Mouse (Mus musculus): ENCODE data around the gene 2300002M23Rik. TPM values are rescaled to one million over a fixed set of nuclear protein-coding genes. Genes with fewer than 3 reads are reported as not detected.

2300002M23Rik gene
- polyA plus RNA-seq, 1 experiment from 2014 or later: not detected

DNA sequence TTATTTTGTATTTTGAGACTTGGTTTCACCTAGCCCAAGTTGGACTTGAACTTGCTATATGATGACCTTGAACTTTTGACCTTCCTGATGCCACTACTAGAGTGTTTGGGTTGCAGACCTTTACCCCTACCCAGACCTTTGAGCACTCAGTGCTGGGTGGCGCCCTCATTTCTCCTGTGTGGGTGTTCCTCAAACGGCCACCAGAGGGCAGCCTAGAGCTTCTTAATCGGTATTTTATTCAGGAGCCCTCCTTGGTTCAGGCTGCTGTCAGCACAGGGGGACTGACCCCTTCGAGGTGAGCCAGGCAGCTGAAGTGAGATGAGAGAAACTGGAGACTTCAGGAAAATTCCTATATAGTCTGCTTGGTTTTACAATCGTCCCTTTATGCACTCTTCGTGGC lies 22.6 kb upstream of the 2300002M23Rik start:
- Histone ChIP-seq H3K27me3 (ENCODE audit: low read depth, poor library complexity, severe bottlenecking) (peaks cover 1% of the 10 kb centered on the region; the same call in 1 of the 2 replicates), H3K27ac (replicated peaks) (no peak overlapping the region), H3K4me3 (no peak overlapping the region), H3K36me3 (no peaks in the 10 kb centered on the region), H3K9me3 (replicated peaks) (no peaks in the 10 kb centered on the region), H3K4me1 (peaks cover 28% of the 10 kb centered on the region)
- peak; percentile 61 for DNase-seq (ENCODE audit: low spot score)
- WGBS: 36% methylated on average over 6 of the region's 6 CpGs

DNA sequence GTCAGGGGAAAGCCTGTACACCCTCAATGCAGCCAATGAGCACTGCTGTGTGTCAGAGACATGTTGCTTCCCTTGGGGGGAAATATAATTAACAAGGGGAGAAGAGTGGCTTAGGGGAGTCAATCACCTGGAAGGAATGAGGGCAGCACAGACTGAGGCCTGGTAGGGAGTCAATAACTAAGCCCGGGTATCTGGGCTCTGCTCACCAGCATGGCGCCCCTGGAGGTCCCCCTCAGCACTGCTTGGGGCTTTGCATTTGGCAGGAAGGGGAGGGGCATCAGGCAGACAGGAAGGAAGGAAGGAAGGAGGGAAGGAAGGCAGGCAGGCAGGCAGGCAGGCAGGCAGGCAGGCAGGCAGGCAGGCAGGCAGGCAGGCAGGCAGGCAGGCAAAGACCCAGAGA lies 19.8 kb upstream of the 2300002M23Rik start:
- Histone ChIP-seq H3K27me3 (ENCODE audit: low read depth, poor library complexity, severe bottlenecking) (peaks cover 12% of the 10 kb centered on the region; the same call in 1 of the 2 replicates), H3K4me1 (peaks cover 28% of the 10 kb centered on the region), H3K36me3 (no peaks in the 10 kb centered on the region), H3K9me3 (replicated peaks) (no peaks in the 10 kb centered on the region), H3K27ac (replicated peaks) (no peak overlapping the region), H3K4me3 (no peak overlapping the region)
- 57% methylated on average over 2 of the region's 2 CpGs for WGBS
- DNase-seq (ENCODE audit: low spot score): no peak

DNA sequence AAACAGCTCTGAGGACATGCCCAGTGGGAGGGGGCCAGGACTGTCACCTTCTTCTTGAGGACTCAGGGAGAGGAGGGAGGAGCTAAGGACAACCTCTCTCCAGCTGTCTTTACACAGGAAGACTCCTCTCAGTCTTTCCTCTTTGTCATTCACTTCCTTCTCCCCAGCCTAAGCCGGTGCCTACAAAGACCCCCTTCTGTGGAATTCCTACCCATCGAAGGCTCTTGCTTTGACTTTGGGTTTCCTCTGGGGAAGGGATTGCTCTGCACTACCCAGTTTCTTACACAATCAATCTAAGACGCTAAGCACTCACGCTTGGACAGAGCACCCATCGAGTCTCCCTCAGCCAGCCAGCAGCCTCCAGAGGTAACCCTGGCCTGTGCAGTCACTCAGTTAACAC lies 18.6 kb upstream of the 2300002M23Rik start:
- WGBS: 13% methylated on average over 5 of the region's 5 CpGs
- peaks cover 12% of the 10 kb centered on the region; the same call in 1 of the 2 replicates for H3K27me3 ChIP-seq (ENCODE audit: low read depth, poor library complexity, severe bottlenecking)
- no peak overlapping the region for H3K4me3 ChIP-seq
- H3K4me1 ChIP-seq: peaks cover 19% of the 10 kb centered on the region
- no peak for DNase-seq (ENCODE audit: low spot score)
- H3K36me3 ChIP-seq: no peaks in the 10 kb centered on the region
- H3K9me3 ChIP-seq (replicated peaks): no peaks in the 10 kb centered on the region
- H3K27ac ChIP-seq (replicated peaks): no peak overlapping the region

DNA sequence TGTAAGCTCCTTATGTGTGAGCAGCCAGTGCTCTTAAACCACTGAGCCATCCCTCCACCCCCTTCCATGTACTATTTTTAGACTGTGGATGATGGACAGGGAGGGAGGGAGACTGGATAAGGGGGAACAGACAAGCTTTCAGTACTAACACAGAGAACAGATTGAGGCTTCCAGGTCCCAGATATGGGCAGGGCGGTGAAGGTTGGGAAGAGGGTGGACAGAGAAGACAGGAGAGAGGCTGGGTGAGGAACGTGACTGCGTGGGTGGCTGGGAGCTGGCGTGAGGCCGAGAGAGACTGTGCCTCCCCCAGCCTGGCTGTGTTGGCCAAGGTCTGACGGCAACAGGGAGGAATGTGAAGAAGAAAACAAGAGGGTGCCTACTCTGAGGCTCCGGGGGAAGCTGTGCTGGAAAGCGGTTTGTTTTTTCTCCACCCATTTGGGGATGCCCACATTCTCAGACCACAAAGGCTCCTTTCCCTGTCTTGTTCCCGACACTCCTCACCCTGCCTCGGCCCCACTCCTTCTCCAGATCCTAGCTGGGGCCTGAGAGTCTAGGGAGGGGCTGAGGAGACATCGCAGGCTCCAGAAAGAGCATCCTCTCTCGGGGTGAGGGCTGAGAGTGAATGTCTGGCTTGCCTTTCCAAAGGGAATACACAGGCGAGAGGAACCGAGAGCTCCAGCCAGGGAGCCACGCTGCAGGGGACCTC lies 17.7 kb upstream of the 2300002M23Rik start:
- H3K27ac ChIP-seq (replicated peaks): 0 out of 2 replicates have a peak overlapping the region, but pooled peaks have one; percentile 9
- no peaks in the 10 kb centered on the region for H3K9me3 ChIP-seq (replicated peaks)
- WGBS: 55% methylated on average over 15 of the region's 15 CpGs
- H3K36me3 ChIP-seq: no peaks in the 10 kb centered on the region
- H3K4me1 ChIP-seq: peaks cover 12% of the 10 kb centered on the region
- peaks cover 12% of the 10 kb centered on the region; the same call in 1 of the 2 replicates for H3K27me3 ChIP-seq (ENCODE audit: low read depth, poor library complexity, severe bottlenecking)
- no peak for DNase-seq (ENCODE audit: low spot score)
- H3K4me3 ChIP-seq: no peak overlapping the region

DNA sequence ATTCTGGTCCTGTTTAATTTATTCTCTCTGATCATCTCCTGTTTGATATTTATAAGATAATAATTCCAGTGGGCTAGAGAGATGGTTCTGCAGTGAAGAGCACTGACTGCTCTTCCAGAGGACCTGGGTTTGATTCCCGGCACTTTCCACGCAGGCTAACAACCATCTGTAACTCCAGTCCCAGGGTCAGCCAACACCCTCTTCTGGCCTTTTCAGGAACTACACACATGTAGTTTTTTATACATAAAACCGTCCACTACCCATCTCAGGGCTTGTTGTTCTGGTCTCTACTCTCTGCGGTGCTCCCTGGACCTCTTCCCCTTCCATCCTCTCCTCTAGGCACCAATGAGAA lies 17.1 kb upstream of the 2300002M23Rik start:
- no peaks in the 10 kb centered on the region for H3K9me3 ChIP-seq (replicated peaks)
- WGBS: 93% methylated on average over 4 of the region's 4 CpGs
- H3K27ac ChIP-seq (replicated peaks): no peak overlapping the region
- no peaks in the 10 kb centered on the region for H3K36me3 ChIP-seq
- peaks cover 12% of the 10 kb centered on the region; the same call in 1 of the 2 replicates for H3K27me3 ChIP-seq (ENCODE audit: low read depth, poor library complexity, severe bottlenecking)
- DNase-seq (ENCODE audit: low spot score): no peak
- no peak overlapping the region for H3K4me3 ChIP-seq
- H3K4me1 ChIP-seq: peaks cover 12% of the 10 kb centered on the region

DNA sequence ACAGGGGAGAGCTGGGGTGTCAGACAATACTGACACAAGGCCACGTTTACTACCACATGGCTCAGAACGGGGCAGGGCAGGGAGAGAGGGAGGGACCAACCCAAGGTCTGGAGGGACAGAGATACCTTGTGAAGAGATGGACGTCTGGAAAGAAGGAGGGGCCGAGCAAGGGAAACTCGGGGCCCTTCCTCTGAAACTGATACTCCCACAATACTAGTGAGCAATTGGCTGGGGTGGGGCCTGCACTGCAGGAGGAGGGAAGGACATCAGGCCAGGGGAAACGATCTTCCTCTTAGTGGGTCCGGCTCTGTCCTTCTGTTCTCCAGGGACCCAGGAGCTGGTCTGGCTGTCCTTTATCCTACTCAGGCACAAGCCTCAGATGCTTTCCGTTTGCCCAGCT lies 16.4 kb upstream of the 2300002M23Rik start:
- Histone ChIP-seq H3K27ac (replicated peaks) (no peak overlapping the region), H3K36me3 (no peaks in the 10 kb centered on the region), H3K9me3 (replicated peaks) (no peaks in the 10 kb centered on the region), H3K4me1 (peaks cover 12% of the 10 kb centered on the region), H3K4me3 (no peak overlapping the region), H3K27me3 (ENCODE audit: low read depth, poor library complexity, severe bottlenecking) (peaks cover 12% of the 10 kb centered on the region; the same call in 1 of the 2 replicates)
- no peak for DNase-seq (ENCODE audit: low spot score)
- WGBS: 58% methylated on average over 8 of the region's 8 CpGs

DNA sequence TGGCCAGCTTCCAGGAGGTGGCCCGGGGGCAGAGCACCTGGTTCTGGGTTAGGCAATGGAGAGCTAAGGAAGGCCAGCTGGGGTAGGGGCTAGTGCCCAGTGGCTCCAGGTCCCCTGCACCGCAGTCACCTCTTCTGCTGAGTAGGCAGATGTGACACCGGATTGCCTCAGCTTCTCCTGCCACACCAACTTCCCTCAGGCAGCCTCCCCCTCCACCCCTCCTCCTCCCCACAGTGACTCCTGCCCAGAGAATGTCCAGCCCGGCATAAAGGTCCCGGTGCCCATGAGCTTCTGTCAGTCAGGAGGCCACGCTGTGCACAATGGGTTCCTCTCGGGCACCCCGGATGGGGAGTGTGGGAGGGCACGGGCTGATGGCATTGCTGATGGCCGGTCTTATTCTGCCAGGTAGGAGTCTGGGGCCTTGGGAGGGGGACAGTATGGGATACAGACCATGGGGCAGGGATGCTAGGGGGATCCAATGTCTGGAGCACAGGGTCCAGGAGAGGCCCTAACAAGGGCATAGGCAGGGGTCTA lies 15.3 kb upstream of the 2300002M23Rik start, which contains the start of gene Cdsn:
TSS of gene Cdsn (plus strand) at position 248 of the 534 bp plus-strand sequence.
- Histone ChIP-seq H3K27ac (replicated peaks) (peak within 1 kb of the TSS; percentile 1; the same call in 1 of the 2 replicates), H3K4me1 (peaks cover 3% of the 10 kb centered on the region; the same call in 1 of the 2 replicates), H3K4me3 (no peak within 1 kb of the TSS), H3K27me3 (ENCODE audit: low read depth, poor library complexity, severe bottlenecking) (peaks cover 12% of the 10 kb centered on the region; the same call in 1 of the 2 replicates), H3K9me3 (replicated peaks) (no peaks in the 10 kb centered on the region), H3K36me3 (no peaks in the 10 kb centered on the region)
- DNase-seq (ENCODE audit: low spot score): no peak
- 85% methylated on average over 10 of the region's 10 CpGs for WGBS

DNA sequence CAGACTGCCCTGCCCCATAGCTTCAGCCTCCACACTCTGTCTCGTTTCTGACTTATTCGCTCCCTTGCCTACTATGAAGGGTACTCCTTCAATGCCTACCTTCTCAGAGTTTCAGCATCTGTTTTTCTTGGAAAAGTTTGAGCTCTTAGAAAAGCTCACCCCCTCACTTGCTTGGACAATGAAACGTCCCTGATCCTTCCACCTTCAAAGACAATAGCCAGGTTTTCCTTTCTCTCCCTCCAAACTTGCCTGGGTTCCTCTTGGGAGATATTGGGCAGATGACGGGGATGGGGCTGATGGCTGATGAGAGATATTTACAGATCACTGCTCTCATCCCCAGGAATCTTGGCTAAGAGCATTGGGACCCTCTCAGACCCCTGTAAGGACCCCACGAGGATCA lies 12.9 kb upstream of the 2300002M23Rik start:
- WGBS: 83% methylated on average over 5 of the region's 5 CpGs
- Histone ChIP-seq H3K4me3 (no peak overlapping the region), H3K36me3 (no peaks in the 10 kb centered on the region), H3K4me1 (no peaks in the 10 kb centered on the region; the same call in 1 of the 2 replicates), H3K27ac (replicated peaks) (no peak overlapping the region), H3K27me3 (ENCODE audit: low read depth, poor library complexity, severe bottlenecking) (peaks cover 12% of the 10 kb centered on the region; the same call in 1 of the 2 replicates), H3K9me3 (replicated peaks) (no peaks in the 10 kb centered on the region)
- no peak for DNase-seq (ENCODE audit: low spot score)

DNA sequence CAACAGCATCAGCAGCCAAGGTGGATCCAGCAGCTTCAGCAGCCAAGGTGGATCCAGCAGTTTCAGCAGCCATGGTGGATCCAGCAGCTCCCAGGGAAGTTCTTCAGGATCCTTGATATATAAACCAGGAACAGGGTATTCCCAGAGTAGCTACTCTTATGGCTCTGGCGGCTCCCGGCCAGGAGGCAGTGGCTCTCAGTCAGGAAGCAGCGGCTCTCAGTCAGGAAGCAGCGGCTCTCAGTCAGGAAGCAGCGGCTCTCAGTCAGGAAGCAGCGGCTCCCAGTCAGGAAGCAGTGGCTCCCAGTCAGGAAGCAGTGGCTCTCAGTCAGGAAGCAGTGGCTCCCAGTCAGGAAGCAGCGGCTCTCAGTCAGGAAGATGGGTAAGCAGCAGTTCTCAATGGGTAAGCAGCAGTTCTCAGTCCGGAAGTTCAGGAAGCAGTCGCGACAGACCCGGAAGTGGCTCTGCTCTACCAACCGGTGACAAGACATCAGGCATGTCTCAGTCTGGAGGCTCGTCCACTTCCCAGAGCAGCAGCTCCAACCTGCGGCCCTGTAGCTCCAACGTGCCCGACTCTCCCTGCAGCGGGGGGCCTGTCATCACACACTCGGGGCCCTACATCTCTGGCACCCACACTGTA lies 12.4 kb upstream of the 2300002M23Rik start:
- 94% methylated on average over 18 of the region's 18 CpGs for WGBS
- H3K27me3 ChIP-seq (ENCODE audit: low read depth, poor library complexity, severe bottlenecking): peaks cover 9% of the 10 kb centered on the region; the same call in 1 of the 2 replicates

DNA sequence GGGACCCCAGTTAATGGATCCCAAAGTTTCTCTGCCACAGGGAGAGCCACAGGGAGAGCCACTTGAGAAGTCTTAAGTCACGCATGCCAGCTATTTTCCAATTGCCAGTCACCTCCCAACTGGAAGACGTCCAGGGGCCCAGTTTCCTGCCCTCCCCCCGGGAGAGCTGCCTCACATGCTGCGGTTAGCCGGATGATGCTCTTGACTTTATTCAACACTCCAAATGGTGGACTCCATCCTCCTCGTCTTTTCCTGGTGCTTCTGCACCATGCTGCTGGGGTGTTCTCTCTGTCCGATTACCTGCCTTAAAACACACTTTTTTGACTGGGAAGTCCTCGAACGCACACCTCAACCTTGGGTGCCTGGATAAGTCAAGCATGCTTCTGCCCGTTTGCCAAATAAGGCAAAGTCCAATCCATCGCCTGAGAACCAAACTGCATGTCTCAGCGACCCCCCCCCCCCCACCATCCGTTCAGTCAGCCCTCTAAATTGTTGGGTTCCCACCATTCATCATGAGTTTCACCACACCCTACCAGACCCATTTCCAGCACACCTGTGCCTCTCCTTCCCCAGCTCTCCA lies 11.0 kb upstream of the 2300002M23Rik start:
- 93% methylated on average over 12 of the region's 13 CpGs for WGBS
- no peak for DNase-seq (ENCODE audit: low spot score)
- Histone ChIP-seq H3K36me3 (no peaks in the 10 kb centered on the region), H3K4me3 (no peak overlapping the region), H3K4me1 (no peaks in the 10 kb centered on the region), H3K27ac (replicated peaks) (no peak overlapping the region), H3K9me3 (replicated peaks) (no peaks in the 10 kb centered on the region), H3K27me3 (ENCODE audit: low read depth, poor library complexity, severe bottlenecking) (peaks cover 7% of the 10 kb centered on the region; the same call in 1 of the 2 replicates)

More for the DNA sequence above, 12.4 kb upstream of the 2300002M23Rik start:
- Histone ChIP-seq H3K9me3 (replicated peaks) (no peaks in the 10 kb centered on the region), H3K27ac (replicated peaks) (no peak overlapping the region), H3K4me3 (no peak overlapping the region), H3K36me3 (no peaks in the 10 kb centered on the region), H3K4me1 (no peaks in the 10 kb centered on the region)
- DNase-seq (ENCODE audit: low spot score): no peak

DNA sequence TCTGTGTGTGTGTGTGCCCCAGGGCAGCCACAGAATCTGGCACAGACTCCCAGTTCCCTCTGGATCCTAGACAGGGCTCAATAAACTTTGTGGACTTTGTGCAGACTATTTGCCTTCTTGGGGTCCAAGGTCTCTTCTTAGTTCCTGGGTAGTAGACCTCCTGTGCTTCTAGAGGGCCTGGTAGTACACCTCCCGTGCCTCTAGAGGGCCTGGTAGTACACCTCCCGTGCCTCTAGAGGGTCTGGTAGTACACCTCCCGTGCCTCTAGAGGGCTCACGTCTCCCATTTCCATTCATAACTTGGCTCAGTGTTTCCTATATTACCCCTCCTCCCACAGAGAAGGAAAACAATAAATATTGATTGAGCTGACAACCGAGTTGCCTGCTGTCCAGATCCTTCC lies 10.4 kb upstream of the 2300002M23Rik start:
- WGBS: 39% methylated on average over 5 of the region's 5 CpGs
- Histone ChIP-seq H3K9me3 (replicated peaks) (no peaks in the 10 kb centered on the region), H3K36me3 (no peaks in the 10 kb centered on the region), H3K4me3 (no peak overlapping the region), H3K27ac (replicated peaks) (no peak overlapping the region), H3K27me3 (ENCODE audit: low read depth, poor library complexity, severe bottlenecking) (peaks cover 3% of the 10 kb centered on the region; the same call in 1 of the 2 replicates), H3K4me1 (no peaks in the 10 kb centered on the region)
- DNase-seq (ENCODE audit: low spot score): peak; percentile 56

DNA sequence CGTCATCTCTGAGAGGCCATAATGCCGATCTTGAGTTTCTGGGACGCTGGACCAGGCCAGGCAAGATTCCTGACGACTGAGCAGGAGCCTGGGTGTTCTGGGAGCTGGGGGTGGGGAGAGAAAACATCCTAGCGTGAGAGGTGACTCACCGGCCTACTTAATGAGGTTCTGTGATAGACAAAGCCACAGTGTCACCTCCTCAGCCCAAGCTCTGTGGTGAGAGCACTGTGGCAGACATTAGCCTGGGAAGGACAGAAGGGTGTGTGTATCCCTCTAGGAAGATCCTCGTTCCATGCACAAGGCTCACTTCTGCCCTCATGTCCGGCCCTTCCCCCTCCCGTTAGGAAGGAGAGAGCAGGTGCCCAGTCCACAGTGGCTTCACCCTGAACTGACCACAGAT lies 9.9 kb upstream of the 2300002M23Rik start:
- no peaks in the 10 kb centered on the region for H3K27me3 ChIP-seq (ENCODE audit: low read depth, poor library complexity, severe bottlenecking)
- WGBS: 87% methylated on average over 9 of the region's 9 CpGs
- no peaks in the 10 kb centered on the region for H3K36me3 ChIP-seq
- no peaks in the 10 kb centered on the region for H3K4me1 ChIP-seq
- no peak overlapping the region for H3K27ac ChIP-seq (replicated peaks)
- no peak overlapping the region for H3K4me3 ChIP-seq
- no peak for DNase-seq (ENCODE audit: low spot score)
- H3K9me3 ChIP-seq (replicated peaks): no peaks in the 10 kb centered on the region
